Mouse (Mus musculus): ENCODE results near the gene Gpr3. TPM values are rescaled to one million over a fixed set of nuclear protein-coding genes. Genes with fewer than 3 reads are reported as not detected.
A peak's percentile ranks its signal among the peaks of the same experiment; 100 is the strongest.

The Gpr3 gene
- polyA plus RNA-seq, 1 experiment from 2014 or later = 0.15 TPM

- H3K4me1 ChIP-seq (replicated peaks; ENCODE audit: control insufficient read depth, insufficient read depth, low read length) = peaks cover 49% of the 10 kb centered on the region
- 31% methylated on average over 5 of the region's 5 CpGs for WGBS
These were observed 15.0 kb downstream of the Gpr3 start for GRCm38 (mm10) chr4:133197355-133197754.

DNA sequence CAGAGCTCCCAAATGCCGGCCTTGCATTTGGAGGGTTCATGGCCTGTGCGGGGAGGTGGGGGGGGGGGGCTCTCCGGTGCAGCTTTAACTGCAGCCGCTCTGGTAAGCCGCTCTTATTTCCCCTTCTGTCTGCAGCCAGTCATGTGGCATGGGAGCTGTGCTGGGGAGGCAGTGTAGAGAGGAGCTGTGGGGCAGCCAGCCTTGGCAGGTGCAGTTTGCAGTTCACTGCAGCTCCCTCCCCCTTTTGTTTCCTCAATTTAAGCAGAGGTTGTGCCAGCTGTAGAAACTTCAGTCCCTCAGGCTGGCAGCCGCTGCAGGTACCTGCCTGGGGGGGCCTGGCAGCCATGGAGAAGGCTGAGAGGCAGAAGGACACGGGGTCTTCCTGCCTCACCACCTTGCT is 15.5 kb downstream of the Gpr3 start:
- Histone ChIP-seq H3K4me3 (ENCODE audit: low read length) (no peak overlapping the region), H3K27me3 (ENCODE audit: control insufficient read depth, insufficient read depth, low read depth, low read length) (no peaks in the 10 kb centered on the region), H3K36me3 (ENCODE audit: control insufficient read depth, insufficient read depth, low read length) (peaks cover 37% of the 10 kb centered on the region), H3K9ac (ENCODE audit: low read length) (peak overlapping the region; percentile 35; the same call in 1 of the 2 replicates), H3K27ac (ENCODE audit: low read length) (no peak overlapping the region; the same call in 1 of the 2 replicates), H3K9me3 (ENCODE audit: control insufficient read depth, low read length) (no peaks in the 10 kb centered on the region), H3K4me2 (ENCODE audit: low read depth, low read length) (no peak overlapping the region), H3K4me1 (replicated peaks; ENCODE audit: control insufficient read depth, insufficient read depth, low read length) (peaks cover 49% of the 10 kb centered on the region)
- WGBS = 56% methylated on average over 7 of the region's 7 CpGs
- ATAC-seq (ENCODE audit: low read depth) = no peak

More at GRCm38 (mm10) chr4:133197355-133197754, 15.0 kb downstream of the Gpr3 start:
- Histone ChIP-seq H3K36me3 (ENCODE audit: control insufficient read depth, insufficient read depth, low read length) (peaks cover 33% of the 10 kb centered on the region), H3K27me3 (ENCODE audit: control insufficient read depth, insufficient read depth, low read depth, low read length) (no peaks in the 10 kb centered on the region), H3K9me3 (ENCODE audit: control insufficient read depth, low read length) (no peaks in the 10 kb centered on the region), H3K4me3 (ENCODE audit: low read length) (no peak overlapping the region), H3K9ac (ENCODE audit: low read length) (peak overlapping the region; percentile 41), H3K4me2 (ENCODE audit: low read depth, low read length) (no peak overlapping the region), H3K27ac (ENCODE audit: low read length) (peak overlapping the region; percentile 77)
- ATAC-seq (ENCODE audit: low read depth) = no peak

GRCm38 (mm10) chr4:133196136-133196535 is 16.2 kb downstream of the Gpr3 start:
- no peaks in the 10 kb centered on the region for H3K9me3 ChIP-seq (ENCODE audit: control insufficient read depth, low read length)
- no peak overlapping the region for H3K4me2 ChIP-seq (ENCODE audit: low read depth, low read length)
- H3K4me3 ChIP-seq (ENCODE audit: low read length) = no peak overlapping the region
- peaks cover 38% of the 10 kb centered on the region for H3K36me3 ChIP-seq (ENCODE audit: control insufficient read depth, insufficient read depth, low read length)
- no peak overlapping the region for H3K9ac ChIP-seq (ENCODE audit: low read length)
- H3K27me3 ChIP-seq (ENCODE audit: control insufficient read depth, insufficient read depth, low read depth, low read length) = no peaks in the 10 kb centered on the region
- no peak overlapping the region for H3K27ac ChIP-seq (ENCODE audit: low read length)
- peaks cover 45% of the 10 kb centered on the region for H3K4me1 ChIP-seq (replicated peaks; ENCODE audit: control insufficient read depth, insufficient read depth, low read length)
- no peak for ATAC-seq (ENCODE audit: low read depth)
- 88% methylated on average over 2 of the region's 2 CpGs for WGBS

- Histone ChIP-seq H3K4me1 (replicated peaks; ENCODE audit: control insufficient read depth, insufficient read depth, low read length) (peaks cover 34% of the 10 kb centered on the region), H3K4me2 (ENCODE audit: low read depth, low read length) (no peak overlapping the region), H3K9ac (ENCODE audit: low read length) (no peak overlapping the region), H3K27ac (ENCODE audit: low read length) (no peak overlapping the region), H3K9me3 (ENCODE audit: control insufficient read depth, low read length) (no peaks in the 10 kb centered on the region), H3K27me3 (ENCODE audit: control insufficient read depth, insufficient read depth, low read depth, low read length) (no peaks in the 10 kb centered on the region), H3K36me3 (ENCODE audit: control insufficient read depth, insufficient read depth, low read length) (peaks cover 50% of the 10 kb centered on the region), H3K4me3 (ENCODE audit: low read length) (no peak overlapping the region)
- no peak for ATAC-seq (ENCODE audit: low read depth)
- 56% methylated on average over 4 of the region's 4 CpGs for WGBS
These were observed 17.3 kb downstream of the Gpr3 start for GRCm38 (mm10) chr4:133195014-133195413.

- no peak overlapping the region for H3K27ac ChIP-seq (ENCODE audit: low read length)
- WGBS = 86% methylated on average over 11 of the region's 11 CpGs
- no peak for ATAC-seq (ENCODE audit: low read depth)
These were observed 17.9 kb downstream of the Gpr3 start for GRCm38 (mm10) chr4:133194482-133194881.

DNA sequence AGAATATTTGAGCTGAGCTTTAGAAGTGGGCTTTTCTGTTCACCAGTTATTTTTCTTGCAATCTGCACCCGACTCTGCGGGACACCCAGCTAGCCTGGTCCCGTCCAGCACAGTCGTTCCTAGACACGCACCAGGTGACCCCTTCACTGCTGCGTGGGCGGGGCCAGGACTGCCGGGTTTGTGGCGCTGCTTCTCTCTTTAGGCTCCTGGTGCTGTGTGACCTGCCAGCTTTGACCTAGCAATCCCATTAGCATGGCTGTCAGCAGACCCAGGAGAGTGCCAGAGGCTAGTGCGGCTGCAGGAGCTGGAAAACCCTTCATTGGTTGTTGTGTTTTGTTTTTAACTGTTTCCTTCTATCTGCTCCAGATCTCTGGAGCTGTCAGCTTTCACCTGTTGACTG is 22.9 kb downstream of the Gpr3 start:
- Histone ChIP-seq H3K9ac (ENCODE audit: low read length) (no peak overlapping the region), H3K4me2 (ENCODE audit: low read depth, low read length) (no peak overlapping the region), H3K4me1 (replicated peaks; ENCODE audit: control insufficient read depth, insufficient read depth, low read length) (peaks cover 15% of the 10 kb centered on the region), H3K9me3 (ENCODE audit: control insufficient read depth, low read length) (no peaks in the 10 kb centered on the region), H3K27ac (ENCODE audit: low read length) (no peak overlapping the region), H3K27me3 (ENCODE audit: control insufficient read depth, insufficient read depth, low read depth, low read length) (no peaks in the 10 kb centered on the region), H3K36me3 (ENCODE audit: control insufficient read depth, insufficient read depth, low read length) (peaks cover 55% of the 10 kb centered on the region), H3K4me3 (ENCODE audit: low read length) (no peak overlapping the region)
- 69% methylated on average over 10 of the region's 10 CpGs for WGBS
- ATAC-seq (ENCODE audit: low read depth) = no peak

More at GRCm38 (mm10) chr4:133194482-133194881, 17.9 kb downstream of the Gpr3 start:
- Histone ChIP-seq H3K27me3 (ENCODE audit: control insufficient read depth, insufficient read depth, low read depth, low read length) (no peaks in the 10 kb centered on the region), H3K4me3 (ENCODE audit: low read length) (no peak overlapping the region), H3K4me2 (ENCODE audit: low read depth, low read length) (no peak overlapping the region), H3K36me3 (ENCODE audit: control insufficient read depth, insufficient read depth, low read length) (peaks cover 52% of the 10 kb centered on the region), H3K9me3 (ENCODE audit: control insufficient read depth, low read length) (no peaks in the 10 kb centered on the region), H3K9ac (ENCODE audit: low read length) (no peak overlapping the region), H3K4me1 (replicated peaks; ENCODE audit: control insufficient read depth, insufficient read depth, low read length) (peaks cover 29% of the 10 kb centered on the region)

- Histone ChIP-seq H3K4me3 (ENCODE audit: low read length) (no peak overlapping the region), H3K9me3 (ENCODE audit: control insufficient read depth, low read length) (no peaks in the 10 kb centered on the region), H3K27ac (ENCODE audit: low read length) (no peak overlapping the region), H3K9ac (ENCODE audit: low read length) (no peak overlapping the region), H3K4me2 (ENCODE audit: low read depth, low read length) (no peak overlapping the region), H3K36me3 (ENCODE audit: control insufficient read depth, insufficient read depth, low read length) (peaks cover 38% of the 10 kb centered on the region), H3K4me1 (replicated peaks; ENCODE audit: control insufficient read depth, insufficient read depth, low read length) (peaks cover 27% of the 10 kb centered on the region), H3K27me3 (ENCODE audit: control insufficient read depth, insufficient read depth, low read depth, low read length) (no peaks in the 10 kb centered on the region)
- no peak for ATAC-seq (ENCODE audit: low read depth)
- 86% methylated on average over 5 of the region's 5 CpGs for WGBS
These were observed 25.5 kb downstream of the Gpr3 start for GRCm38 (mm10) chr4:133186856-133187255.

DNA sequence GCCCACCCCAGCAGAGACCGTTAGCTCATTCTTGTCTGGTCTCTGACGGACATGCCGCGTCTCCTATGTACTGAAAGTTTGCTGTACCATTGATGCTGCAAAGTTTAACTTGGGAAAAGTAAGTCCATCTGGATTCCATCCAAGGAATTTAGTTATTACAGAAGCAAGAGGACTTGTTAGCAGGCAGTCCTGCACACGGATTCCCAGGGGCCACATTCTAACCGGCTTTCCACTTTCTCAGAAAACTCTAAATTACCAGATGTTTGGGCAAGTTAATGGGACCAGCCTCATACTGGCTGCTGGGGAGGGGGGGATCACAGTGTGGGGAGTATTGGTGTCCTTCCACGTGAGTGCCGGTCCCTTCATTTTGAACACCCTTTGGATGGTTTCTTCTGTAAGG is 26.4 kb downstream of the Gpr3 start:
- Histone ChIP-seq H3K4me1 (replicated peaks; ENCODE audit: control insufficient read depth, insufficient read depth, low read length) (peaks cover 27% of the 10 kb centered on the region), H3K27ac (ENCODE audit: low read length) (peak overlapping the region; percentile 86), H3K4me2 (ENCODE audit: low read depth, low read length) (no peak overlapping the region), H3K36me3 (ENCODE audit: control insufficient read depth, insufficient read depth, low read length) (peaks cover 36% of the 10 kb centered on the region), H3K9me3 (ENCODE audit: control insufficient read depth, low read length) (no peaks in the 10 kb centered on the region), H3K4me3 (ENCODE audit: low read length) (no peak overlapping the region), H3K27me3 (ENCODE audit: control insufficient read depth, insufficient read depth, low read depth, low read length) (no peaks in the 10 kb centered on the region), H3K9ac (ENCODE audit: low read length) (no peak overlapping the region)
- no peak for ATAC-seq (ENCODE audit: low read depth)
- WGBS = 58% methylated on average over 8 of the region's 8 CpGs

DNA sequence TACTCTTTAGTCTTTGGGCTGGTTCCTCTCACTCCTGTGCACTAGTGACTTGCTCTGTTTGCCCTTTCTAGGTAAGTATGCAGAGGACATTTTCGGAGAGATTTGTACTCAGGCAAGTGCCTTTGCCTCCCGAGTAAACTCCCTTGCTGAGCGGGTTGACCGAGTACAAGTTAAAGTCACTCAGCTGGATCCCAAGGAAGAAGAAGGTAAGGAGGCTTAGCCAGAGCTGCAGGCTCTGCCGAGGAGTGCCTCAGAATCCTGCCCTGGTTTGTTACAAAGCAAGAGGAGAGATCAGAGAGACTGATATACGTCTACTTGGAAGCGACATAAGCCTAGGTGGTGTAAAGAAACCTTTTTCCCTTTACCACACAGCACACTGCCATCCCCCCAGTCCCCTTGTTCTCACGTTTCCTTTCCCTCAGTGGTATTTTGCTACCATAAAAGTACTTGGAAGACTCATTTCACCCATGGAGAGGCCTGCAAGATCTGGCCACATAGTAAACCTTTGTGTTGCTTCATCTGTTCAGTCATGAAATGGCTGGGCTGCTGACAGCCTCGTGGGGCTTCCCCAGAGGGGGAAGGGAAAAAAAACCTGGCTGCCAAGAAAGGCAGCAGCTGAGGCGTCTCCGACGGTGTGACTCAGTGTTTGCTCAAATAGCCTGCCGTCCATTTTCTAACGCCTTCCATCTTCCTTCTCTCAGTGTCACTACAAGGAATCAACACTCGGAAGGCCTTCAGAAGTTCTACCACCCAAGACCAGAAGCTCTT is 27.3 kb downstream of the Gpr3 start:
- H3K36me3 ChIP-seq (ENCODE audit: control insufficient read depth, insufficient read depth, low read length) = peaks cover 28% of the 10 kb centered on the region

More for the DNA sequence above, 27.3 kb downstream of the Gpr3 start:
- H3K9me3 ChIP-seq (ENCODE audit: control insufficient read depth, low read length) = no peaks in the 10 kb centered on the region
- H3K9ac ChIP-seq (ENCODE audit: low read length) = no peak overlapping the region
- H3K27ac ChIP-seq (ENCODE audit: low read length) = peak overlapping the region; percentile 86
- H3K4me3 ChIP-seq (ENCODE audit: low read length) = no peak overlapping the region
- no peaks in the 10 kb centered on the region for H3K27me3 ChIP-seq (ENCODE audit: control insufficient read depth, insufficient read depth, low read depth, low read length)
- WGBS = 23% methylated on average over 15 of the region's 15 CpGs
- peaks cover 27% of the 10 kb centered on the region for H3K4me1 ChIP-seq (replicated peaks; ENCODE audit: control insufficient read depth, insufficient read depth, low read length)
- H3K4me2 ChIP-seq (ENCODE audit: low read depth, low read length) = peak overlapping the region; percentile 8; the same call in 1 of the 2 replicates
- peak; percentile 85 for ATAC-seq (ENCODE audit: low read depth)

Data from lung, embryonic 16.5 days (tissue).